Mouse (Mus musculus): Measurements from ENCODE around the gene Lrrc2.

- 0 out of 2 replicates have a peak, but pooled peaks have one; percentile 23 for TF ChIP-seq CTCF (IDR thresholded peaks at IDR 0.05; ENCODE audit: borderline replicate concordance, control insufficient read depth, extremely low read depth, insufficient read depth, low read length, poor library complexity)
- TF ChIP-seq POLR2A (IDR thresholded peaks at IDR 0.05; ENCODE audit: control insufficient read depth, extremely low read depth, insufficient read depth, low read length, poor library complexity): no peak
Observed at GRCm38 (mm10) chr9:110994716-110995172, 43.4 kb downstream of the Lrrc2 start.
